Mouse (Mus musculus) neural tube, embryonic 11.5 days (tissue): ENCODE measurements around the gene Scgb1a1. TPM values are rescaled to one million over a fixed set of nuclear protein-coding genes. Genes with fewer than 3 reads are reported as not detected.
"Not testable (repeated sequence)": the region's sequence is repeated elsewhere in the genome, so short reads cannot be mapped to it uniquely, and the experiment has no call there.

Experiments
- ATAC-seq: fragments of 200-750 bp; cut with Nextera tagmentation; 2 replicates; pipeline ENCODE4 v1.8.0; 2017; ENCODE audit warnings: moderate number of reproducible peaks, mild to moderate bottlenecking, moderate TSS enrichment, moderate library complexity; ENCODE audit not compliant: insufficient read depth, low FRiP score, low TSS enrichment
- DNase-seq: peaks from one replicate; pipeline ENCODE4 v3.0.0-alpha.2; 2015; ENCODE audit warnings: low spot score
- H3K27ac ChIP-seq: fragments of 300-500 bp; sonication (generic); 2 replicates; pipeline ENCODE4 v1.5.1; 2014; ENCODE audit warnings: low read depth, mild to moderate bottlenecking, low read length
- H3K27me3 ChIP-seq: fragments of 300-500 bp; sonication (generic); 2 replicates; pipeline ENCODE4 v1.6.1; 2014; ENCODE audit warnings: mild to moderate bottlenecking, low read length, mixed read lengths; ENCODE audit not compliant: control insufficient read depth, insufficient read depth
- H3K36me3 ChIP-seq: fragments of 300-500 bp; sonication (generic); 2 replicates; pipeline ENCODE4 v1.6.1; 2014; ENCODE audit warnings: mild to moderate bottlenecking, low read length, moderate library complexity, mixed read lengths; ENCODE audit not compliant: control insufficient read depth, insufficient read depth
- H3K4me1 ChIP-seq: fragments of 300-500 bp; sonication (generic); 2 replicates; pipeline ENCODE4 v1.6.1; 2014; ENCODE audit warnings: low read length, mixed read lengths; ENCODE audit not compliant: control insufficient read depth, insufficient read depth
- H3K4me2 ChIP-seq: fragments of 300-500 bp; sonication (generic); 2 replicates; pipeline ENCODE4 v1.6.1; 2014; ENCODE audit warnings: low read depth, mild to moderate bottlenecking, moderate library complexity
- H3K4me3 ChIP-seq: fragments of 300-500 bp; sonication (generic); 2 replicates; pipeline ENCODE4 v1.5.1; 2014; ENCODE audit warnings: low read depth, low read length
- H3K9ac ChIP-seq: fragments of 300-500 bp; sonication (generic); 2 replicates; pipeline ENCODE4 v1.6.1; 2014; ENCODE audit warnings: mild to moderate bottlenecking, low read length
- H3K9me3 ChIP-seq: fragments of 300-500 bp; sonication (generic); 2 replicates; pipeline ENCODE4 v1.6.1; 2016; ENCODE audit warnings: low read length; ENCODE audit not compliant: control insufficient read depth
- WGBS: fragments of 180-500 bp; shearing (Covaris S2); extraction: QIAGEN DNeasy Blood & Tissue Kit; methylation state at CpG from one replicate; pipeline ENCODE4 v1.1.7; 2014; 5-methylcytosine and 5-hydroxymethylcytosine counted together
- polyA plus RNA-seq: library from polyadenylated mRNA; unstranded; fragments of >200 nt; fragmentation: Nextera tagmentation; extraction: Ambion mirVana; gene quantifications from 2 replicates; pipeline ENCODE4 v1.2.1, GENCODE M21; 2014

Gene Scgb1a1
- polyA plus RNA-seq, 1 experiment from 2014 or later: not detected

DNA sequence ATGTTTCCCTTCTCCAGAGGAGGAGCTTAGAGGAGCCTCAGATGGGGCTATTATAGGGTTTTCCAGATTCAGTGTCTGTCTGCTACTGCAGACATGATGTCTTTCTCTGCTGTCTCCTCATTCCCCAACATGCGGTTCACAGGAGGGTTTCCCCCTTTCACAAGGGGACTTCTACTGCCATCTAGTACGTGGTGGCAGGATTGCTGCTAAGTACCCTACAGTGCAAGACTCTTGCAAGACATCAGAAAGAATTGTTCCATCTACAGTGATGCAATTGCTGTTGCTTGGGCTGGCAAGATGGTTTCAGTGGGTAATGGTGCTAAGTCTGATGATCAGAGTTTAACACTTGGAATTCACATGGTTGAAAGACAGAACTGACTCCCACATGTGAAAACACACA lies 32.6 kb downstream of the Scgb1a1 start:
- no peaks in the 10 kb centered on the region for H3K27me3 ChIP-seq
- H3K4me2 ChIP-seq: no peak overlapping the region
- no peaks in the 10 kb centered on the region for H3K36me3 ChIP-seq
- H3K9me3 ChIP-seq: no peaks in the 10 kb centered on the region
- H3K4me1 ChIP-seq: no peaks in the 10 kb centered on the region
- H3K27ac ChIP-seq: no peak overlapping the region
- DNase-seq (no peak), ATAC-seq (no peak)
- H3K9ac ChIP-seq: no peak overlapping the region
- H3K4me3 ChIP-seq: no peak overlapping the region
- WGBS: 33% methylated on average over 2 of the region's 2 CpGs

DNA sequence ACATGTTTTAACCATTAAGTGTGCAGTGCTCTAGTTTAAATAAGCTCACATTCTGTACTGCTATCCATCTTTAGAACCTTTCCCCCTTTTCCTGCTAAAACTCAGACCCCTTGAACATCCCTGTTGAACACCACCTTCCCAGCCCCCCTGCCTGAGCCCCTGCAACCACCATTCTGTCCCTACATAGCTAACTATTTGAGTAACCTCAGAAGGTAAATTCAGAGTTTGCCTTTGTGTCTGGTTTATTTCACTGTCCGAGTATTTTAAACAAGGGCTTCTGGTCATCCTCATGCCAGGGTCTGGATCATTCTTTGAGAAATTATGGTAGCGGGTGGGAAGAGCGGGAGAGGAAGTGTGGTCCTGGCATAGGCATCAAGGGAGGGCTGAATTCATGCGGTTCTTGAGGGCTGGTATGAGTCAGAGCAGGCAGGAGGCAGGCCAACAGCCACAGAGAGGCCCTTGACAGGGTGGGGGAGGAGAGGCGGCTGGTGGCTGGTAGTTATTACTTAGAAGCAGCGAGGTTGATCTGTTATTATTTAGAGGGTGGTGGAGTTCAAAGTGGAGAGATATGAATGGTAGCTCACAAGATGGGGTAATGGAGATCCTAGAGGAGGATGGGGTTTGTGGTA lies 34.8 kb downstream of the Scgb1a1 start:
- DNase-seq (no peak), ATAC-seq (no peak)
- Histone ChIP-seq H3K4me3 (no peak overlapping the region), H3K4me2 (no peak overlapping the region), H3K9ac (no peak overlapping the region), H3K4me1 (no peaks in the 10 kb centered on the region), H3K9me3 (no peaks in the 10 kb centered on the region), H3K27ac (no peak overlapping the region), H3K27me3 (no peaks in the 10 kb centered on the region), H3K36me3 (no peaks in the 10 kb centered on the region)
- WGBS: 67% methylated on average over 6 of the region's 6 CpGs

DNA sequence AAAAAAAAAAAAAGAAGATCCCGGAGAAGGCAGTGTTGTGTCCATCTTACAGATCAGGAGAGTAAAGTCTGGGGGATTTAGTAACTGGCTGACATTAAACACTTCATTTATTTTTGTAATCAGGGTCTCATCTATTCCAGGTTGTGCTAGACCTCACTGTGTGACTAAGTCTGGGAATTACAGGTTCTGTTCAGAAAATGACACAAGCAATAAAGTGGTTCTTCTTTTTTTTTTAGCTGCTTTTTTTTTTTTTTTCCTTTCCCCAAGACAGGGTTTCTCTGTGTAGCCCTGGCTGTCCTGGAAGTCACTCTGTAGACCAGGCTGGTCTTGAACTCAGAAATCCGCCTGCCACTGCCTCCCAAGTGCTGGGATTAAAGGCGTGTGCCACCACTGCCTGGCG lies 35.8 kb downstream of the Scgb1a1 start:
- not testable (repeated sequence) for H3K27ac ChIP-seq, H3K4me2 ChIP-seq, H3K4me1 ChIP-seq, ATAC-seq, H3K27me3 ChIP-seq, H3K36me3 ChIP-seq, H3K9me3 ChIP-seq, DNase-seq, H3K9ac ChIP-seq, H3K4me3 ChIP-seq
- 88% methylated on average over 4 of the region's 4 CpGs for WGBS

DNA sequence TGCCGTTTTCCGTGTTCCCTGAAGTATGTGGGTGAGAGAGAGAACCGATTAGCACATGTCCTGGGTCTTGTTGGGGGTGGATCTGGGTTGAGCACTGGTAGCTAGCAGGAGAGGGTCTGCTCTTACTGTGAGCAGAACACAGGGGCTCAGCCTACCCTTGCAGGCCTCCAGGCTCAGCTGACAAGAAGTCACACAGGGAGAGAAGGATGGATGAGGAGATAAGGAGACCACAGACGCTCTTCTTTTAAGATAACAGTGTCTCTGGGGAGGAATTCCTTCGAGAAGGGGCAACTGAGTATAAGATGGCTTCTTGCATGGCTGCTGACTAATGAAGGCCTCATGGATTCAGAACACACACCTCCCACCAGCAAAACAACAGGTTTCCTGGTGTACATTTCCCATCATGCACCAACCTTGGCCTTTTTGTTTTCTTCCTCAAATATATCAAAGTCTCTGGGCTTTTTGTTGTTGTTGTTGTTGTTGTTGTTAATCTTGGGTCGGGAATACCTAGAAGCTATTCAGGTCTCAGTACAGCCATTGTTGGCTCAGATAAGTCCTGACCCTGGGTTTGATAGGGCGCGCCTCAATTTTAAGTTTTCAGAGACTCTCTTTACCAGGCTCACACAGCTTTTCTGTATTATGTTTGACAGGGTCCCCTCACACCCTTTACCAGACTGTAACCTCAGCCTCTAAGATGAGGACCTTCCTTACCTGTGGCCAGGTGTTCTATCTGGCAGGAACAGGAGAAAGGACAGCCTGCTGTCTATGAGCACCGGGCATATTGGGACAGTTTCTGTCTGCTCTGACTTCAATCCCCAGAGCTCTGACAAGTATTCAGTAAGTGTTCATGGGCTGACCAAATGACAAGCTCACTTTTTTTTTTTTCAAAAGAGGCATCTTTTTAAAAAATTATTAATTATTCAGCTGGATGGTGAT lies 37.2 kb downstream of the Scgb1a1 start:
- ATAC-seq: no peak
- WGBS: 84% methylated on average over 9 of the region's 9 CpGs
- Histone ChIP-seq H3K27me3 (no peaks in the 10 kb centered on the region), H3K4me2 (no peak overlapping the region), H3K9me3 (no peaks in the 10 kb centered on the region), H3K4me1 (no peaks in the 10 kb centered on the region), H3K9ac (no peak overlapping the region), H3K27ac (no peak overlapping the region), H3K36me3 (no peaks in the 10 kb centered on the region), H3K4me3 (no peak overlapping the region)
- DNase-seq: no peak

DNA sequence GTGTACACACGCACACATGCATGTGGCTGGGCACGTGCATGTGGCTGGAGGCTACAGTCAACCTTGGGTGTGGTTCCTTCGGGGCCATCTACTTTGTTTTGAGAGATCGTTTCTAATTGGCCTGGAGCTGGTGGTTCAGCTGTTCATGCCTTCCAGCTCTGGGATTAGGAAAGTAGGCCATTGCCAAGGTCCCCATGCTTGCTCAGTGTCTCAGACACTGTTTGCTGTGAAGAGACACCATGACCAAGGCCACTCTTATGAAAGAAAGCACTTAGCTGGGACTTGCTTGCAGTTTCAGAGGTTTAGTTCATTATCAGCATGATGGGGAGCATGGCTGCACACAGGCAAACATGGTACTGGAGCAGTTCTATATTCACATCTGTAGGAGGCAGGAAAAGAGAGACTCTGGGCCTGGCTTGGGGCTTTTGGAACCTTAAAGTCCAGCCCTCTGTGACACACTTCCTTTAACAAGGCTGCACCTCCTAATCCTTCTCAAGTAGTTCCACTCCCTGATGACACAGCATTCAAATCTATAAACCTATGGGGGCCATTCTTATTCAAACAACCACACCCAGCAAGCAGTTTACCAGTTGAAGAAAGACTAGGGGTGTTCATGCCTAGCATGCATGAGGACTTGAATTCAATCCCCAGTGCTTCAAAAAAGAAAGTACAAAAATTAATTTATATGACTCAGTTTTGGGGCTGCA lies 38.6 kb downstream of the Scgb1a1 start:
- H3K9ac ChIP-seq: no peak overlapping the region
- no peak for DNase-seq
- H3K36me3 ChIP-seq: no peaks in the 10 kb centered on the region
- H3K4me3 ChIP-seq: no peak overlapping the region
- H3K27ac ChIP-seq: no peak overlapping the region
- H3K9me3 ChIP-seq: no peaks in the 10 kb centered on the region
- no peak overlapping the region for H3K4me2 ChIP-seq
- no peaks in the 10 kb centered on the region for H3K27me3 ChIP-seq
- H3K4me1 ChIP-seq: no peaks in the 10 kb centered on the region
- no peak for ATAC-seq
- 92% methylated on average over 4 of the region's 4 CpGs for WGBS

DNA sequence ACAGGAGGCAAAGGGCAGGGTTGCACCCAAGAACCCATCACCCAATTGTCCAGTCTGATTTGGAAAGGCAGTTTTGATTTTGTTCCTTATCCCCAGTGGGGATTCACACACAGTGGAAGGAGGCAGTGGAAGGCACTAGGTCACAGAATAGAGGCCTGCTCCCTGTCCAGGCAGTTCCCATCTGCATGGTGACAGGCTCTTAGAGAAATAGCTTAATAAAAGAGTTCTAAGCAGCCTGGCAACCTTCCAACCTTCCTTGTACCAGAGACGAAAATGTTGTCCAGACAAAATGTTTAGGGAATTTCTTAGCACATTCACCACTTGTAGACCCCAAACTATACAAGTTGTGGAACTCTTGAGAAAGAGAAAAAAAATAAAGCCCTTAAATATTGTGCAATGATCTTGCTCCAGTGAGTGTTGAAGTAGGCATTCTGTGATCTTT lies 39.8 kb downstream of the Scgb1a1 start:
- Histone ChIP-seq H3K9me3 (no peaks in the 10 kb centered on the region), H3K27me3 (no peaks in the 10 kb centered on the region), H3K27ac (no peak overlapping the region), H3K36me3 (no peaks in the 10 kb centered on the region), H3K4me3 (no peak overlapping the region), H3K9ac (no peak overlapping the region), H3K4me1 (no peaks in the 10 kb centered on the region), H3K4me2 (no peak overlapping the region)
- WGBS: 81% methylated on average over 1 of the region's 1 CpGs
- no peak for ATAC-seq
- DNase-seq: no peak

DNA sequence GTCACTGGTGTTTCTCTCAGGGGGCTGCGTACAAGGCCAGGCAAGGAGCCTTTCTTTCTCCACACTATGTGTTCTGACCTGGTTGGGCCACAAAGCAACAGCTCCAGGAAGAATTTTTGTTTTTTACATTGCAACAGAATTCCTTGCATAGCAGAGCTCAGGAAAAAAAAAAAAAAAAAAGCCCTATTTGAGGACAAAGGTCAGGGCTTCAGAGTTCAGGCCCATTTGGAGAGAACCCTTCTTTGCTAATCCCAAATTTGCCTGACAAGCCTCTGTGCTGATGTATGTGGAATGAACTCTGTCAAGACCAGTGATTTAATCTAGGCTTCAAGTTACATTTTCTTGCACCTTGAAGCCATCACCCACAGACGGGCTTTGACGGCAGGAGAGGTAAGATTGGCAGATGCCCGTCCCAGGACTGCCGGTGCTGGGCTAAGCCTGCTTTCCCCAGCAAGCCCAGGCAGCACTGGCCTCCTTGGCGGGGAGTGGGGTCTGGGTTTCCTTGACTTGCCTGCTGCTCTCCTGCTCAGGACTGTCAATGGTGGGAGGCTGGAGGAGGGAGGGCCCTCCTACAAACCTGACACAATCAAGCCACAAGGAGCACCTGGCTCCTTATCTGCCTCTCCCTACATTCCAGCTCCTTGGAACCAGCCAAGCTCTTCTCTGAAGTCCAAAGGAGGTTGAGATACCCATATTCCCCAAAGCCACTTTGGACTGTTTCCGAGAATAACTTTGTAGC lies 40.4 kb downstream of the Scgb1a1 start:
- Histone ChIP-seq H3K9ac (no peak overlapping the region), H3K27me3 (no peaks in the 10 kb centered on the region), H3K36me3 (no peaks in the 10 kb centered on the region), H3K9me3 (no peaks in the 10 kb centered on the region), H3K4me1 (no peaks in the 10 kb centered on the region), H3K4me3 (no peak overlapping the region), H3K27ac (no peak overlapping the region), H3K4me2 (no peak overlapping the region)
- DNase-seq (no peak), ATAC-seq (no peak)
- WGBS: 75% methylated on average over 7 of the region's 7 CpGs

DNA sequence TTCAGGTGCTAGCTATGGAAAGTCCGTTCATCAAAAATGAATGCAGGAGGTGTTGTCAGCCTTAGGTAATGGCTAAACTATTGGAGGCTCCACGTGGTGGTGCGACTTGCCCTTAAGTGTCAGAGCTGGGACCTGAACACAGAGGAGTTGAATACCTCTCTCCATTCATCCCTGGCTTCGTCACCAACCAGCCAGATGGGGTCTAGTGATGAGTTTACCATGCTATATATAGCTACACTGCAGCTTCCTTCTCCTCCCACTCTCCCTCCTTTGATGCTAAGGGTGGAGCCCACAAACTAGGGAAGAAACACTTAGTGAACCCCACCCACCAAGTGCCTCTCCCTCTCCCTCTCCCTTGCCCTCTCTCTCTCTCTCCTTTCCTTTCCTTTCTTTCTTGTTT lies 43.5 kb downstream of the Scgb1a1 start:
- no peaks in the 10 kb centered on the region for H3K36me3 ChIP-seq
- H3K27ac ChIP-seq: no peak overlapping the region
- WGBS: 62% methylated on average over 4 of the region's 4 CpGs
- H3K27me3 ChIP-seq: no peaks in the 10 kb centered on the region
- no peak overlapping the region for H3K4me3 ChIP-seq
- ATAC-seq (no peak), DNase-seq (no peak)
- H3K9ac ChIP-seq: no peak overlapping the region
- no peak overlapping the region for H3K4me2 ChIP-seq
- no peaks in the 10 kb centered on the region for H3K9me3 ChIP-seq
- H3K4me1 ChIP-seq: no peaks in the 10 kb centered on the region
